Mouse (Mus musculus) midbrain, embryonic 11.5 days (tissue): Measurements from ENCODE around the gene Smo. TPM values are rescaled to one million over a fixed set of nuclear protein-coding genes. Genes with fewer than 3 reads are reported as not detected.
A peak's percentile ranks its signal among the peaks of the same experiment; 100 is the strongest.

Source experiments
- ATAC-seq: fragments of 200-750 bp; cut with Nextera tagmentation; 2 replicates; pipeline ENCODE4 v1.8.0; 2017; ENCODE audit warnings: moderate TSS enrichment, moderate library complexity; ENCODE audit not compliant: low FRiP score
- DNase-seq: peaks from one replicate; pipeline ENCODE4 v3.0.0; 2015; ENCODE audit warnings: low spot score; ENCODE audit errors: missing footprints
- H3K27ac ChIP-seq: fragments of 300-500 bp; sonication (generic); 2 replicates; pipeline ENCODE4 v1.5.1; 2014; ENCODE audit warnings: low read depth, low read length
- H3K27me3 ChIP-seq: fragments of 300-500 bp; sonication (generic); 2 replicates; pipeline ENCODE4 v1.6.1; 2014; ENCODE audit warnings: mild to moderate bottlenecking, low read length, moderate library complexity, mixed read lengths; ENCODE audit not compliant: control insufficient read depth, insufficient read depth
- H3K36me3 ChIP-seq: fragments of 300-500 bp; sonication (generic); 2 replicates; pipeline ENCODE4 v1.6.1; 2014; ENCODE audit warnings: mild to moderate bottlenecking, low read length, moderate library complexity, mixed read lengths; ENCODE audit not compliant: control insufficient read depth, insufficient read depth
- H3K4me1 ChIP-seq: fragments of 300-500 bp; sonication (generic); 2 replicates; pipeline ENCODE4 v1.6.1; 2014; ENCODE audit warnings: low read length; ENCODE audit not compliant: control insufficient read depth, insufficient read depth
- H3K4me2 ChIP-seq: fragments of 300-500 bp; sonication (generic); 2 replicates; pipeline ENCODE4 v1.6.1; 2014; ENCODE audit warnings: mild to moderate bottlenecking, moderate library complexity
- H3K4me3 ChIP-seq: fragments of 300-500 bp; sonication (generic); 2 replicates; pipeline ENCODE4 v1.5.1; 2014; ENCODE audit warnings: low read depth, low read length
- H3K9ac ChIP-seq: fragments of 300-500 bp; sonication (generic); 2 replicates; pipeline ENCODE4 v1.6.1; 2014; ENCODE audit warnings: low read length
- H3K9me3 ChIP-seq: fragments of 300-500 bp; sonication (generic); 2 replicates; pipeline ENCODE4 v1.6.1; 2016; ENCODE audit warnings: low read length; ENCODE audit not compliant: control insufficient read depth
- WGBS: fragments of 180-500 bp; shearing (Covaris S2); extraction: QIAGEN DNeasy Blood & Tissue Kit; methylation state at CpG from one replicate; pipeline ENCODE4 v1.1.7; 2014; 5-methylcytosine and 5-hydroxymethylcytosine counted together
- polyA plus RNA-seq: library from polyadenylated mRNA; unstranded; fragments of >200 nt; fragmentation: Nextera tagmentation; extraction: Ambion mirVana; gene quantifications from 2 replicates; pipeline ENCODE4 v1.2.1, GENCODE M21; 2014

Gene Smo
- polyA plus RNA-seq, 1 experiment from 2014 or later: 44.5 TPM

DNA sequence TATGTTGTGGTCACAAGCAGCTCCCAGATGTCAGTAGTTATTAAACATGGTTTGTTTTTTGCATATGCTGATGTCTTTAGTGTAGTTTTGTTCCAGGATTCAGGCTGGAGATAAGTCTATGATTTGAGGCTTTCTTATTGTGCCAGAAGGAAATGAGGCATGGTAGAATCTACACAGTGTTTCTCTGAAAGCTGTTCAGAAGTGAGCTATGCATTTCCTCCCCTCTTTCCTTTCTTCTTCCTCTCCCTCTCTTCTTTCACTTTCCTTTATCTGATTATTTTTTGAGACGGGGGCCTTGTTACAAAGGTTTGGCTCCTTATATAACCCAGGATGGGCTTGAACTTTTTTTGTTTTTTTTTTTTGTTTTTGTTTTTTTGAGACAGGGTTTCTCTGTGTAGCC, 58.2 kb downstream of the Smo start:
- Histone ChIP-seq H3K27ac (no peak overlapping the region), H3K4me1 (peaks cover 6% of the 10 kb centered on the region), H3K27me3 (no peaks in the 10 kb centered on the region), H3K9me3 (no peaks in the 10 kb centered on the region), H3K4me3 (no peak overlapping the region), H3K36me3 (no peaks in the 10 kb centered on the region), H3K9ac (no peak overlapping the region), H3K4me2 (no peak overlapping the region)
- ATAC-seq: no peak
- WGBS: 83% methylated on average over 1 of the region's 1 CpGs
- peak; percentile 62 for DNase-seq

DNA sequence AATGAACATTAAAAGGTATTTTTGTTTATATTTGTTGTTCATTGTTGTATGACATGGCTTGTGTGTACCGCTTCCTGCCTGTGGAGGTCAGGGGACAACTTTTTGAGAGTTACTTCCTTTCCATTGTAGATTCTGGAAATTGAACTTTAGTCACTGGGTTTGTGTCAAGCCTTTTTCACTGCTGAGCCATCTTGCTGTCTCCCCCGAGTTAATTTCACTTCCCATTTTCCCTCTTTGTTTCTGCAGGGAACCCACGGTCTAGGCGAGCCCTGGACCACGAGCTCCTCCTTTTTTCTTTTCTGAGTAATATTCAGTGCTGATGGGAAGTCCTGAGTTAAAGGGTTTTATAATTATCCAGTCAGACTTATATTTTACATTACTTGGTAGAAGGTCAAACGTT, 59.3 kb downstream of the Smo start:
- Histone ChIP-seq H3K27me3 (no peaks in the 10 kb centered on the region), H3K9me3 (no peaks in the 10 kb centered on the region), H3K4me1 (no peaks in the 10 kb centered on the region), H3K4me2 (no peak overlapping the region), H3K9ac (no peak overlapping the region), H3K27ac (no peak overlapping the region), H3K36me3 (no peaks in the 10 kb centered on the region), H3K4me3 (no peak overlapping the region)
- 88% methylated on average over 6 of the region's 6 CpGs for WGBS
- ATAC-seq (no peak), DNase-seq (peak; percentile 33)

DNA sequence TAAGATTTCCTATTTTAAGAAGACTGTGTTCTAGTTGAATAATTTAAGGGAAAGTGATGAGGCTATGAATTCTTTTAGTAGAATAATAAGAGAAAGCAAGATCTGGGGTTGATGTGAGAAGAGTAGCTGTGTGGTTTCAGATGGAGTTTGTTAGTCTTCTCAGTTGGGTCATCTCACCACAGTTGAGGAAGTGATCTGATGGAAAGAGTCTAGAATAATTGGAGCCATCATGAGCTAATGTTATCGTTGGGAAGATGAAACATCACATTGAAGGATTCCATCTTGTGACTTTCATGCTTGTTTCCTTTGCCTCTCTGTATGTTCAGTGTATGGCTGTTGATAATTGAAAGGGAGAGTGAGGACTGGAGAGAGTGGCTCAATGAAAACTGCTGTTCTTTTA, 67.7 kb downstream of the Smo start:
- H3K27me3 ChIP-seq: no peaks in the 10 kb centered on the region
- ATAC-seq (no peak), DNase-seq (no peak)
- no peak overlapping the region for H3K4me3 ChIP-seq
- H3K36me3 ChIP-seq: no peaks in the 10 kb centered on the region
- H3K4me1 ChIP-seq: no peaks in the 10 kb centered on the region
- WGBS: 84% methylated on average over 1 of the region's 1 CpGs
- H3K9me3 ChIP-seq: no peaks in the 10 kb centered on the region
- no peak overlapping the region for H3K4me2 ChIP-seq
- no peak overlapping the region for H3K9ac ChIP-seq
- no peak overlapping the region for H3K27ac ChIP-seq

DNA sequence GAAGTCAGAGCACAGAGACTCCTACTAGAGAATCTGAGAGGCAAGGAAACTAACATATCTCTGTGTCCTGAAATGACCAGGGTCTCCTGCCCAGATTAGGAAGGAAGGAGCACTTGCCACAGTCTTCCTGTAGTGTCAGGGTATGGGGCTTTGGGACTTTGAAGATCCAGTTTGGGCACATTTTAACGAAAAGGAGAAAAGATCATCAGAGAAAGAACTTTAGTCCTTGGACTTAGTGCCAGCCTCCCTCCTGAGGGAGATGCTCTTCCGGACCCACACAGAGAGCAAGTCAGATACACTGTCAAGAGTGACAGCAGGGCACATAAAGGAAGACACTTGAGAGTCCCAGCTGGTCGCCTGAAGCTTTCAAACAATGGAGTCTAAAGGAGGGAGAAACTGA, 68.7 kb downstream of the Smo start:
- Histone ChIP-seq H3K4me2 (no peak overlapping the region), H3K4me1 (no peaks in the 10 kb centered on the region), H3K27me3 (no peaks in the 10 kb centered on the region), H3K27ac (no peak overlapping the region), H3K36me3 (no peaks in the 10 kb centered on the region), H3K9me3 (no peaks in the 10 kb centered on the region), H3K4me3 (no peak overlapping the region), H3K9ac (no peak overlapping the region)
- ATAC-seq (no peak), DNase-seq (peak; percentile 35)
- WGBS: 64% methylated on average over 3 of the region's 3 CpGs

DNA sequence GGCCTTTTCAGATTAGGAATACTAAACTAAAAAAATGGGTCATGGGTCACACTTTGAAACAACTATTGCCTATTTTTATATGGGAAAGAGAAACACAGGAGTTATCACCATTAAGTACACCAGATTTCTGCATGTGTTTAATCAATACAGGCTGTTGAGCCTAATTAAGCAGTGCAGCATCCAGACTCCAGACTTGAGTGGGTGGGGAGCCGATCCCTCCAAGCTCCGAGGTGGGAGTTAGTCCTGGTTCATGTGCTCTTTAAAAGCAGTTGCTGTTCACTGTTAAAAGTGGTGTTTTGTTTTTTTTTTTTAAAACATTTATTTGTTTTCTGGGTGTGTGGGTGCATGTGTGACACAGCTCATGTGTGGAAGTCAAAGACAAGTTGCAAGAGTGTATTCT, 70.1 kb downstream of the Smo start:
- Histone ChIP-seq H3K27me3 (no peaks in the 10 kb centered on the region), H3K4me2 (no peak overlapping the region), H3K27ac (no peak overlapping the region), H3K4me1 (no peaks in the 10 kb centered on the region), H3K4me3 (no peak overlapping the region), H3K9me3 (no peaks in the 10 kb centered on the region), H3K9ac (no peak overlapping the region), H3K36me3 (no peaks in the 10 kb centered on the region)
- 75% methylated on average over 2 of the region's 2 CpGs for WGBS
- ATAC-seq: no peak
- no peak for DNase-seq

Other genes with a start within 250 kb of the Smo start
- gene Kcp, start 227.6 kb upstream of the Smo start, polyA plus RNA-seq: 5.6 and 6.8 TPM in 2 replicates
- 1.2 and 1.6 TPM in 2 replicates for gene Irf5, start 208.9 kb upstream of the Smo start, polyA plus RNA-seq
- 120 and 127 TPM in 2 replicates for gene Tnpo3, start 125.6 kb upstream of the Smo start, polyA plus RNA-seq
- 4.9 and 6.8 TPM in 2 replicates for gene Tspan33, start 41.3 kb upstream of the Smo start, polyA plus RNA-seq
- 11.3 and 11.8 TPM in 2 replicates for gene Ahcyl2, start 32.5 kb downstream of the Smo start, polyA plus RNA-seq
- 0.62 and 0.83 TPM in 2 replicates for gene Strip2, start 181.5 kb downstream of the Smo start, polyA plus RNA-seq